Mouse (Mus musculus): ENCODE data around the gene Abcb11.

DNA sequence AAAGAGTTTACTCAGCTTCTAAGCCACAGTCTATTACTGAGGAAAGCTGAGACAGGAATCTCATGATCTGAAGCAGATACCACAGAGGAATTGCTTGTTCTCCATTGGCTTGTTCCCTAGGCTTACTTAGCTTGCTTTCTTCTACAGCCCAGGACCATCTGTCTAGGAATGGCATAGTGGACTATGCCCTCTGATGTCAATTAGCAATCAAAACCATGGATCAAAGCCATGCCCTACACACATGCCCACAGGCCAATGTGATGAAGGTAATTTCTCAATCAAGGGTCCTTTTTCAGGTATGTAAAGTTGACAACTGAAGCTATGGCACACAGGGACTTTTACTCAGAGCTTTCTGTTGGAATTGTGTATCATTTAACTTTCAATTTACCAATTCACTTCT lies 47.9 kb downstream of the Abcb11 start:
- no peak for TF ChIP-seq POLR2A (IDR thresholded peaks at IDR 0.05; ENCODE audit: control insufficient read depth, low read depth, low read length)
- TF ChIP-seq CTCF (IDR thresholded peaks at IDR 0.05; ENCODE audit: control insufficient read depth, insufficient read depth, insufficient replicate concordance, low read depth, low read length): no peak

Data from testis, adult 2 months (tissue).